Mouse (Mus musculus) heart, adult 2 months (tissue): ENCODE measurements around the gene Wfikkn2.

Source experiments
- CTCF ChIP-seq: fragments of 200-600 bp; IDR thresholded peaks from 2 replicates; pipeline ENCODE4 v1.8.1; 2022; ENCODE audit warnings: antibody characterized with exemption, mild to moderate bottlenecking, moderate library complexity
- POLR2A ChIP-seq: fragments of 200-500 bp; IDR thresholded peaks from 2 replicates; pipeline ENCODE4 v1.6.1; 2011; ENCODE audit warnings: mild to moderate bottlenecking, low read depth, low read length, control low read depth; ENCODE audit not compliant: insufficient read depth

DNA sequence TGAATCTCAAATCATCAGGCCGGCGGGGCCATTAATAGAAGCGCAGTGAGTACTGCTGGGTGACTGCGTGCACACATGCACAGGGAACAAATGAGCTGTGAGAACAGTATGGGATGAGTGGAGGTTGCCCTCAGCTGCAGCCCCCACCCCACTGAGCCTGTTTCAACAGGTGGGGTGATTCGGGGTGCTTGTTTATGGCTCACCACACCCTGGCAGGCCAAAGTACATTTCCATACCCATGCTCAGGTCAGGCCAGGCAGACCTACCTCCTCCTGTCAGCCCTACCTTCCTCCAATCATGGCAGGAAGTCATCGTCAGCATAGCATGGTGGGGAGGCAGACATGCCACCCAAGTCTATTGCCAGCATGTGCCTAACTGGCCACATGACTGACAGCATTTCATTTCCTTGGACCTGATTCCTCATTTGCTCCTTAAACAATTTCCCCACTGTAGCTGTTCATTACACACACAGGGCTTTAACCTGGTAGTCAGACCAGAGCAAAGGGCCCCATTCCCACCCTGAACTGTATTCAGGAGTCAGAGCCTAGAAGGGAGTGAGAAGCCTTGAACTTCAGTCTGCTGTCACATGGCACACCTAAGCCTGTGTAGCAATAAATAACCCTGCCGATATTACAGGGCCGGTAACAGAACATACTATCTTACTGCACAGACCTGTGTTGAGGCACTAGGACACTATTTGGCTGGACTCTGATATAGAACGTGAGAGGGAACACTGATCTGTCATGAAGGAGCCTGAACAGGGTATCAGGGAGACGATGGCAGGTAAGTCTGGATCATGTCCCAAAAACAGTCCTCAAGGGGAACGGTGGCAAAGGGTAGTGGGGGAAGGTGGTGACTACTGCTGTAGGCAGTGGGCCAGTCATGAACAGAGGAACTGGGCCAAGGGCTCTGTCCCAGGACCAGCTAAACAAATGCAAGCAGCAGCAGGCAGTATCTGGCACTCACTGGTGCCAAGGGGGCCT is 35.7 kb upstream of the Wfikkn2 start, which contains the start of gene Gm21885:
- TF ChIP-seq POLR2A (no peak), CTCF (no peak)
